ENCODE assay signal across 9 mouse cellular contexts in genomic region chr9:118341401-118341800, GRCm38 (mm10).
DNase-seq lines count a peak whose midpoint lies in the region; ATAC-seq and TF ChIP-seq lines count a peak whose summit lies in the region.
"Had no signal": no experiment of that assay in that cellular context is flagged by ENCODE, and none has a peak within 500 bp of the region (broad histone marks: within the 10 kb centered on the region; RNA-seq: fewer than 3 reads in every experiment).

No protein-coding gene starts in this region.

- no peak overlapping the region for H3K27ac ChIP-seq in forebrain, embryonic 13.5 days
- no peak overlapping the region for H3K27ac ChIP-seq in liver, embryonic 13.5 days
- no peak overlapping the region for H3K27ac ChIP-seq in layer of hippocampus, adult 2 months

- WGBS in forebrain, embryonic 13.5 days: 46% methylated on average over 12 of the region's 12 CpGs
- WGBS in liver, embryonic 13.5 days (ENCODE audit: insufficient replicate concordance): 49% methylated on average over 12 of the region's 12 CpGs

- H3K4me3 ChIP-seq in forebrain, embryonic 13.5 days: peak overlapping the region; percentile 30
- 0 out of 2 replicates have a peak overlapping the region, but pooled peaks have one; percentile 14 for H3K4me3 ChIP-seq in liver, embryonic 13.5 days (replicated peaks)
- H3K4me3 ChIP-seq in layer of hippocampus, adult 2 months: no peak overlapping the region; the same call in 1 of the 2 replicates

- no peak for ATAC-seq in forebrain, embryonic 13.5 days
- ATAC-seq in liver, embryonic 13.5 days (ENCODE audit: low read depth): no peak
- ATAC-seq in granulocyte monocyte progenitor cell, adult 5-6 weeks (replicated peaks; ENCODE audit: poor library complexity, severe bottlenecking): no peak

- DNase-seq in adrenal gland, adult 2 months: peak; percentile 2
- no peak for DNase-seq in adrenal gland, postnatal 14 days
- peak; percentile 18 for DNase-seq in ES-CJ7 (ENCODE audit: low read depth, low spot score)
- no peak for DNase-seq in liver, embryonic 13.5 days
- DNase-seq in ovary, postnatal 14 days (ENCODE audit: low spot score): no peak
- no peak for DNase-seq in layer of hippocampus, adult 2 months (ENCODE audit: low spot score in 2 of 2)
- DNase-seq: kidney, adult 8-10 months had no signal

- peaks cover 15% of the 10 kb centered on the region; the same call in 1 of the 2 replicates for H3K4me1 ChIP-seq in forebrain, embryonic 13.5 days
- H3K4me1 ChIP-seq in liver, embryonic 13.5 days (replicated peaks): no peaks in the 10 kb centered on the region

- peak overlapping the region; percentile 41; the same call in 1 of the 2 replicates for H3K9ac ChIP-seq in forebrain, embryonic 13.5 days
- H3K9ac ChIP-seq in liver, embryonic 13.5 days: no peak overlapping the region

- peak overlapping the region; percentile 54 for H3K4me2 ChIP-seq in forebrain, embryonic 13.5 days
- H3K4me2 ChIP-seq in liver, embryonic 13.5 days: peak overlapping the region; percentile 19; the same call in 1 of the 2 replicates

- TF ChIP-seq CTCF in layer of hippocampus, adult 2 months (conservative IDR thresholded peaks at IDR 0.05): no peak

- no peaks in the 10 kb centered on the region for H3K9me3 ChIP-seq in forebrain, embryonic 13.5 days (replicated peaks)
- H3K9me3 ChIP-seq in liver, embryonic 13.5 days (replicated peaks): no peaks in the 10 kb centered on the region

- no peaks in the 10 kb centered on the region for H3K36me3 ChIP-seq in forebrain, embryonic 13.5 days (ENCODE audit: poor library complexity, severe bottlenecking)
- no peaks in the 10 kb centered on the region for H3K36me3 ChIP-seq in liver, embryonic 13.5 days

- 0 out of 2 replicates have a peak, but pooled peaks cover 3% of the 10 kb centered on the region for H3K27me3 ChIP-seq in forebrain, embryonic 13.5 days
- 0 out of 2 replicates have a peak, but pooled peaks cover 4% of the 10 kb centered on the region for H3K27me3 ChIP-seq in liver, embryonic 13.5 days

Comparison
In these comparisons a context has a peak if more than half of its experiments do, and no peak if none do; other contexts are left out.
1. DNase-seq: peak in adrenal gland, adult 2 months (single experiment) and ES-CJ7 (single experiment); none in adrenal gland, postnatal 14 days (single experiment), liver, embryonic 13.5 days (single experiment), ovary, postnatal 14 days (single experiment) and layer of hippocampus, adult 2 months (0 of 2).